Mouse (Mus musculus): ENCODE measurements around the gene Macf1.

GRCm38 (mm10) chr4:123448015-123448414 is 236.1 kb downstream of the Macf1 start:
- no peak for TF ChIP-seq GATA1 (IDR thresholded peaks at IDR 0.05; ENCODE audit: borderline replicate concordance, low read length)
- TF ChIP-seq FLI1 (IDR thresholded peaks at IDR 0.05; ENCODE audit: low read length) = no peak

Data from megakaryocyte, embryonic 14.5 days (primary cell).